8 mouse cellular contexts compared by ENCODE assay signal in the genomic region with DNA sequence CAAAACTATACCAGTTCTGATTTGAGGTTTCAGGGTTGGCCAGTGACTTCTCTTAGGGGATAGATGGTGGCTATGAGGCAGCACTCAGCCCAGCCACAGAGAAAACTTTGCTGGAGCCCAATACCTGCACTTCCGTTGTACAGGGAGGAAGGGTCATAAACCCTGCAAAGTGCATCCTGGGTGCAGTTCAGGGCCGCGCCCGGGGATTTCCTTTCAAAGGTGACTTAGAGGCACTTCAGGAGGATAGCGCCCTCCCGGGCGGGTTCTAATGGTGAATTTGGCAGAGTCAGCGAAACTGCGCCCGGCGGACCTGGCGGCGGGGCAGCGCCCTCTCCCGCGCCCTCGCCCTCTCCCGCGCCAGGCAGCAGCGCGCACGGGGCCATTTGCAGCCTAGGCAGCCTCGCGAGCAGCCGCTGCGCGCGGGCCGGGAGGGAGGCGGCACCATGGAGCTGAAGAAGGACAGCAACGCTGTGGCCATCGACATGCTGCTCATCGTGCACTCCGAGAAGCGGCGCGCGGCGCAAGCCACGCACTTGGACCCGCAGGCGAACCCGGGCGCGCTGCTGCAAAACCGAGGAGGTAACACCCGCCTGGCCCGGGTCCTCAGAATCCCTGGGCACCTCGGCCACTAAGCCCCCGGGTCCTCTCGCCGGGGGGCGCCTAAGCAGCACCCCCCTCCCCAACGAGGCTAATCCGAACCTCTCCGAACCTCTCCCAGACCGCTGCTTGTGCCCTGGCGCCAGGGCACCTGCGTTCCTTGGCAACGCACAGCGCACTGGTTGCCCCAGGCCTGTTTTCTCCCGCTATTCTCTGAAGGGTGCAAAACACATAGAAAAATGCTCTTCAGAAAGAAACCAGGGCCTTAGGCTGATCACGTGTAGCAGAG. TPM values are rescaled to one million over a fixed set of nuclear protein-coding genes. Genes with fewer than 3 reads are reported as not detected.
DNase-seq lines count a peak whose midpoint lies in the region; TF ChIP-seq lines count a peak whose summit lies in the region.

Ky (plus strand) TSS at position 51 of the 886 bp plus-strand sequence.

- H3K4me3 ChIP-seq in testis, adult 2 months (ENCODE audit: control insufficient read depth, low read depth, low read length) = peak within 1 kb of the TSS; percentile 44

- no peak for TF ChIP-seq POLR2A in testis, adult 2 months (IDR thresholded peaks at IDR 0.05; ENCODE audit: control insufficient read depth, low read depth, low read length)

- no peak for DNase-seq in testis, postnatal 14 days (ENCODE audit: low spot score)
- DNase-seq in embryo, embryonic 10.5 days (ENCODE audit: low spot score) = peak; percentile 34
- peak; percentile 32 to 63 for DNase-seq in heart, adult 9 months (ENCODE audit: low spot score in 2 of 2)
- DNase-seq in kidney, postnatal 10 days = peak; percentile 32
- DNase-seq in neural tube, embryonic 10.5 days (ENCODE audit: extremely low spot score, low spot score) = peak; percentile 49
- DNase-seq in adipocyte (ENCODE audit: low spot score) = no peak
- no peak for DNase-seq in thymus, postnatal 0 days (ENCODE audit: low spot score)

- H3K36me3 ChIP-seq in testis, adult 2 months (ENCODE audit: control insufficient read depth, insufficient read depth, low read length) = no peaks in the 10 kb centered on the region

- no peaks in the 10 kb centered on the region for H3K27me3 ChIP-seq in testis, adult 2 months (ENCODE audit: control insufficient read depth, insufficient read depth, low read length)

- no peak for TF ChIP-seq CTCF in testis, adult 2 months (IDR thresholded peaks at IDR 0.05; ENCODE audit: control insufficient read depth, insufficient read depth, insufficient replicate concordance, low read depth, low read length)

- no peak within 1 kb of the TSS for H3K27ac ChIP-seq in testis, adult 2 months (ENCODE audit: control insufficient read depth, insufficient read depth, low read depth, low read length)

- peaks cover 6% of the 10 kb centered on the region for H3K4me1 ChIP-seq in testis, adult 2 months (ENCODE audit: control insufficient read depth, insufficient read depth, low read length)

RNA-seq across cellular contexts. Expression of gene Ky, which starts in this region (rescaled TPM):
- polyA plus RNA-seq in testis, adult 2 months (2012; rRNA removed) = 0.54 and 0.82 TPM in 2 replicates
- polyA plus RNA-seq in thymus, postnatal 0 days (2015; fragmentation: Nextera tagmentation; extraction: Ambion mirVana) = 0.10 and 0.12 TPM in 2 replicates

Comparison
In these comparisons a context has a peak if more than half of its experiments do, and no peak if none do; other contexts are left out.
1. DNase-seq: peak in embryo, embryonic 10.5 days (single experiment), heart, adult 9 months (2 of 2), kidney, postnatal 10 days (single experiment) and neural tube, embryonic 10.5 days (single experiment); none in testis, postnatal 14 days (single experiment), adipocyte (single experiment) and thymus, postnatal 0 days (single experiment).